Mouse (Mus musculus) midbrain, embryonic 10.5 days (tissue): ENCODE results near the gene Jak2. TPM values are rescaled to one million over a fixed set of nuclear protein-coding genes. Genes with fewer than 3 reads are reported as not detected.

ENCODE experiments used
- DNase-seq: peaks from one replicate; pipeline ENCODE4 v3.0.0-alpha.2; 2017; ENCODE audit warnings: low spot score
- H3K27ac ChIP-seq: fragments of 300-500 bp; sonication (generic); replicated peaks from 2 replicates; pipeline ENCODE4 v1.5.1; 2016; ENCODE audit warnings: mild to moderate bottlenecking
- H3K27me3 ChIP-seq: fragments of 300-500 bp; sonication (generic); 2 replicates; pipeline ENCODE4 v1.6.1; 2016; ENCODE audit warnings: low read depth, mild to moderate bottlenecking; ENCODE audit not compliant: poor library complexity, severe bottlenecking
- H3K36me3 ChIP-seq: fragments of 300-500 bp; sonication (generic); 2 replicates; pipeline ENCODE4 v1.6.1; 2016; ENCODE audit warnings: mild to moderate bottlenecking, moderate library complexity
- H3K4me1 ChIP-seq: fragments of 300-500 bp; sonication (generic); 2 replicates; pipeline ENCODE4 v1.6.1; 2016
- H3K4me3 ChIP-seq: fragments of 300-500 bp; sonication (generic); 2 replicates; pipeline ENCODE4 v1.5.1; 2016; ENCODE audit warnings: mild to moderate bottlenecking, moderate library complexity
- H3K9me3 ChIP-seq: fragments of 300-500 bp; sonication (generic); replicated peaks from 2 replicates; pipeline ENCODE4 v1.6.1; 2016; ENCODE audit warnings: mild to moderate bottlenecking
- WGBS: fragments of 180-500 bp; shearing (Covaris S2); methylation state at CpG from one replicate; pipeline ENCODE4 v1.1.7; 2016; 5-methylcytosine and 5-hydroxymethylcytosine counted together
- polyA plus RNA-seq: library from polyadenylated mRNA; unstranded; fragments of >200 nt; fragmentation: Nextera tagmentation; extraction: Ambion mirVana; gene quantifications from 2 replicates; pipeline ENCODE4 v1.2.1, GENCODE M21; 2016

Jak2 gene
- polyA plus RNA-seq, 1 experiment from 2014 or later: 5.9 TPM

GRCm38 (mm10) chr19:29232738-29233137, 18.9 kb upstream of the Jak2 start:
- Histone ChIP-seq H3K36me3 (no peaks in the 10 kb centered on the region), H3K9me3 (no peaks in the 10 kb centered on the region), H3K4me3 (no peak overlapping the region), H3K27ac (no peak overlapping the region), H3K27me3 (peaks cover 6% of the 10 kb centered on the region; the same call in 1 of the 2 replicates), H3K4me1 (peaks cover 17% of the 10 kb centered on the region)
- 86% methylated on average over 6 of the region's 6 CpGs for WGBS
- DNase-seq: no peak

- 58% methylated on average over 9 of the region's 9 CpGs for WGBS
- Histone ChIP-seq H3K4me3 (no peak overlapping the region), H3K36me3 (no peaks in the 10 kb centered on the region), H3K4me1 (peaks cover 21% of the 10 kb centered on the region), H3K9me3 (no peaks in the 10 kb centered on the region), H3K27ac (no peak overlapping the region), H3K27me3 (no peaks in the 10 kb centered on the region)
- DNase-seq: no peak
Measured at GRCm38 (mm10) chr19:29236658-29237385, 14.8 kb upstream of the Jak2 start.

GRCm38 (mm10) chr19:29238171-29238570, 13.5 kb upstream of the Jak2 start:
- WGBS: 73% methylated on average over 9 of the region's 9 CpGs
- H3K36me3 ChIP-seq: no peaks in the 10 kb centered on the region
- no peak for DNase-seq
- no peak overlapping the region for H3K27ac ChIP-seq
- H3K4me1 ChIP-seq: peaks cover 18% of the 10 kb centered on the region
- no peak overlapping the region for H3K4me3 ChIP-seq
- no peaks in the 10 kb centered on the region for H3K27me3 ChIP-seq
- no peaks in the 10 kb centered on the region for H3K9me3 ChIP-seq

- 86% methylated on average over 7 of the region's 7 CpGs for WGBS
- DNase-seq: no peak
- no peak overlapping the region for H3K27ac ChIP-seq
Measured at GRCm38 (mm10) chr19:29239513-29240235, 12.0 kb upstream of the Jak2 start.

GRCm38 (mm10) chr19:29240676-29241075, 11.0 kb upstream of the Jak2 start:
- peaks cover 12% of the 10 kb centered on the region for H3K4me1 ChIP-seq
- no peaks in the 10 kb centered on the region for H3K36me3 ChIP-seq
- no peak for DNase-seq
- no peaks in the 10 kb centered on the region for H3K27me3 ChIP-seq
- H3K27ac ChIP-seq: no peak overlapping the region
- no peaks in the 10 kb centered on the region for H3K9me3 ChIP-seq
- 71% methylated on average over 2 of the region's 2 CpGs for WGBS
- H3K4me3 ChIP-seq: no peak overlapping the region

More at GRCm38 (mm10) chr19:29239513-29240235, 12.0 kb upstream of the Jak2 start:
- peaks cover 12% of the 10 kb centered on the region for H3K4me1 ChIP-seq
- no peak overlapping the region for H3K4me3 ChIP-seq
- H3K9me3 ChIP-seq: no peaks in the 10 kb centered on the region
- H3K36me3 ChIP-seq: no peaks in the 10 kb centered on the region
- no peaks in the 10 kb centered on the region for H3K27me3 ChIP-seq

- H3K4me3 ChIP-seq: no peak overlapping the region
- WGBS: 76% methylated on average over 10 of the region's 10 CpGs
- no peaks in the 10 kb centered on the region for H3K36me3 ChIP-seq
- H3K27me3 ChIP-seq: no peaks in the 10 kb centered on the region
- peaks cover 11% of the 10 kb centered on the region for H3K4me1 ChIP-seq
- H3K9me3 ChIP-seq: no peaks in the 10 kb centered on the region
- H3K27ac ChIP-seq: 0 out of 2 replicates have a peak overlapping the region, but pooled peaks have one; percentile 19
- no peak for DNase-seq
Measured at GRCm38 (mm10) chr19:29241581-29241980, 10.0 kb upstream of the Jak2 start.

GRCm38 (mm10) chr19:29249933-29250332, 1.7 kb upstream of the Jak2 start:
- Histone ChIP-seq H3K27ac (no peak overlapping the region), H3K4me3 (peak overlapping the region; percentile 70), H3K4me1 (peaks cover 58% of the 10 kb centered on the region), H3K9me3 (no peaks in the 10 kb centered on the region), H3K27me3 (peaks cover 13% of the 10 kb centered on the region; the same call in 1 of the 2 replicates), H3K36me3 (no peaks in the 10 kb centered on the region)
- WGBS: 77% methylated on average over 4 of the region's 4 CpGs
- no peak for DNase-seq

- H3K36me3 ChIP-seq: no peaks in the 10 kb centered on the region
- no peaks in the 10 kb centered on the region for H3K9me3 ChIP-seq
- peak overlapping the region; percentile 70 for H3K4me3 ChIP-seq
- peak; percentile 25 for DNase-seq
- H3K27ac ChIP-seq: peak overlapping the region; percentile 97
- WGBS: under 1% methylated on average over 44 of the region's 44 CpGs
- H3K4me1 ChIP-seq: peaks cover 71% of the 10 kb centered on the region
- peaks cover 13% of the 10 kb centered on the region; the same call in 1 of the 2 replicates for H3K27me3 ChIP-seq
Measured at GRCm38 (mm10) chr19:29251958-29252801, 552 bp downstream of the Jak2 start.

GRCm38 (mm10) chr19:29252831-29253545, 1.4 kb downstream of the Jak2 start:
- no peak for DNase-seq
- no peaks in the 10 kb centered on the region for H3K36me3 ChIP-seq
- peak overlapping the region; percentile 97 for H3K27ac ChIP-seq
- peak overlapping the region; percentile 70 for H3K4me3 ChIP-seq
- WGBS: 38% methylated on average over 10 of the region's 10 CpGs
- H3K9me3 ChIP-seq: no peaks in the 10 kb centered on the region
- peaks cover 13% of the 10 kb centered on the region; the same call in 1 of the 2 replicates for H3K27me3 ChIP-seq
- H3K4me1 ChIP-seq: peaks cover 71% of the 10 kb centered on the region

- 6% methylated on average over 9 of the region's 9 CpGs for WGBS
- Histone ChIP-seq H3K27me3 (peaks cover 13% of the 10 kb centered on the region; the same call in 1 of the 2 replicates), H3K9me3 (no peaks in the 10 kb centered on the region), H3K36me3 (no peaks in the 10 kb centered on the region), H3K4me1 (peaks cover 66% of the 10 kb centered on the region), H3K27ac (peak overlapping the region; percentile 61), H3K4me3 (peak overlapping the region; percentile 70)
- DNase-seq: peak; percentile 84
Measured at GRCm38 (mm10) chr19:29253728-29254127, 2.1 kb downstream of the Jak2 start.

GRCm38 (mm10) chr19:29254671-29255070, 3.0 kb downstream of the Jak2 start:
- no peaks in the 10 kb centered on the region for H3K9me3 ChIP-seq
- peak; percentile 35 for DNase-seq
- H3K36me3 ChIP-seq: no peaks in the 10 kb centered on the region
- peaks cover 13% of the 10 kb centered on the region; the same call in 1 of the 2 replicates for H3K27me3 ChIP-seq
- H3K4me1 ChIP-seq: peaks cover 59% of the 10 kb centered on the region
- peak overlapping the region; percentile 61 for H3K27ac ChIP-seq
- WGBS: 21% methylated on average over 4 of the region's 4 CpGs
- peak overlapping the region; percentile 70 for H3K4me3 ChIP-seq
